Mouse (Mus musculus): ENCODE measurements at regions not wholly inside any gene's neighbourhood (a gene's known extent, or its start where the extent isn't known, plus 50 kb on each side); places are given as distances from the start of the nearest gene placed in this dataset.

- 93% methylated on average over 4 of the region's 4 CpGs for WGBS
- Histone ChIP-seq H3K4me1 (peaks cover 6% of the 10 kb centered on the region), H3K27me3 (ENCODE audit: low read depth, poor library complexity, severe bottlenecking) (no peaks in the 10 kb centered on the region), H3K27ac (replicated peaks) (no peak overlapping the region), H3K4me3 (no peak overlapping the region), H3K9me3 (replicated peaks) (no peaks in the 10 kb centered on the region), H3K36me3 (no peaks in the 10 kb centered on the region)
- DNase-seq (ENCODE audit: low spot score): no peak
Observed at GRCm38 (mm10) chr7:65244936-65245335, 88.6 kb upstream of the Fam189a1 start.

- no peaks in the 10 kb centered on the region for H3K27me3 ChIP-seq (ENCODE audit: low read depth, poor library complexity, severe bottlenecking)
- no peak overlapping the region for H3K4me3 ChIP-seq
- H3K4me1 ChIP-seq: peaks cover 6% of the 10 kb centered on the region
- 0 out of 2 replicates have a peak overlapping the region, but pooled peaks have one; percentile 24 for H3K27ac ChIP-seq (replicated peaks)
- no peaks in the 10 kb centered on the region for H3K36me3 ChIP-seq
- WGBS: 27% methylated on average over 8 of the region's 8 CpGs
- H3K9me3 ChIP-seq (replicated peaks): peaks cover 6% of the 10 kb centered on the region; the same call in 1 of the 2 replicates
- no peak for DNase-seq (ENCODE audit: low spot score)
Observed at GRCm38 (mm10) chr7:65241208-65241607, 84.8 kb upstream of the Fam189a1 start.

- DNase-seq (ENCODE audit: low spot score): no peak
- Histone ChIP-seq H3K4me1 (peaks cover 10% of the 10 kb centered on the region), H3K27me3 (ENCODE audit: low read depth, poor library complexity, severe bottlenecking) (no peaks in the 10 kb centered on the region)
Observed at GRCm38 (mm10) chr7:65235701-65236100, 79.3 kb upstream of the Fam189a1 start.

GRCm38 (mm10) chr7:65233681-65234080 is 77.3 kb upstream of the Fam189a1 start:
- H3K4me1 ChIP-seq: peaks cover 12% of the 10 kb centered on the region
- H3K9me3 ChIP-seq (replicated peaks): peaks cover 7% of the 10 kb centered on the region; the same call in 1 of the 2 replicates
- 31% methylated on average over 4 of the region's 4 CpGs for WGBS
- DNase-seq (ENCODE audit: low spot score): no peak
- H3K4me3 ChIP-seq: no peak overlapping the region
- no peaks in the 10 kb centered on the region for H3K36me3 ChIP-seq
- H3K27ac ChIP-seq (replicated peaks): no peak overlapping the region
- peaks cover 6% of the 10 kb centered on the region for H3K27me3 ChIP-seq (ENCODE audit: low read depth, poor library complexity, severe bottlenecking)

More at GRCm38 (mm10) chr7:65235701-65236100, 79.3 kb upstream of the Fam189a1 start:
- H3K36me3 ChIP-seq: no peaks in the 10 kb centered on the region
- H3K27ac ChIP-seq (replicated peaks): no peak overlapping the region
- 93% methylated on average over 3 of the region's 3 CpGs for WGBS
- H3K9me3 ChIP-seq (replicated peaks): peaks cover 7% of the 10 kb centered on the region; the same call in 1 of the 2 replicates
- H3K4me3 ChIP-seq: no peak overlapping the region

- DNase-seq (ENCODE audit: low spot score): no peak
- H3K27ac ChIP-seq (replicated peaks): no peak overlapping the region
- peaks cover 14% of the 10 kb centered on the region for H3K27me3 ChIP-seq (ENCODE audit: low read depth, poor library complexity, severe bottlenecking)
- H3K4me3 ChIP-seq: no peak overlapping the region
- H3K4me1 ChIP-seq: peaks cover 27% of the 10 kb centered on the region
- WGBS: 67% methylated on average over 5 of the region's 5 CpGs
- no peaks in the 10 kb centered on the region for H3K36me3 ChIP-seq
- no peaks in the 10 kb centered on the region for H3K9me3 ChIP-seq (replicated peaks)
Observed at GRCm38 (mm10) chr7:65229306-65229705, 72.9 kb upstream of the Fam189a1 start.

GRCm38 (mm10) chr7:65226218-65226617 is 69.8 kb upstream of the Fam189a1 start:
- H3K27me3 ChIP-seq (ENCODE audit: low read depth, poor library complexity, severe bottlenecking): peaks cover 14% of the 10 kb centered on the region
- WGBS: 87% methylated on average over 4 of the region's 4 CpGs
- H3K9me3 ChIP-seq (replicated peaks): no peaks in the 10 kb centered on the region
- H3K27ac ChIP-seq (replicated peaks): no peak overlapping the region
- no peaks in the 10 kb centered on the region for H3K36me3 ChIP-seq
- no peak for DNase-seq (ENCODE audit: low spot score)
- H3K4me3 ChIP-seq: no peak overlapping the region
- H3K4me1 ChIP-seq: peaks cover 17% of the 10 kb centered on the region

- H3K4me3 ChIP-seq: no peak overlapping the region
- no peaks in the 10 kb centered on the region for H3K36me3 ChIP-seq
- no peak overlapping the region for H3K27ac ChIP-seq (replicated peaks)
- 81% methylated on average over 14 of the region's 14 CpGs for WGBS
- H3K9me3 ChIP-seq (replicated peaks): no peaks in the 10 kb centered on the region
- no peak for DNase-seq (ENCODE audit: low spot score)
- H3K4me1 ChIP-seq: peaks cover 14% of the 10 kb centered on the region
- no peaks in the 10 kb centered on the region for H3K27me3 ChIP-seq (ENCODE audit: low read depth, poor library complexity, severe bottlenecking)
Observed at GRCm38 (mm10) chr7:65213216-65213925, 57.0 kb upstream of the Fam189a1 start.

- Histone ChIP-seq H3K4me3 (no peak overlapping the region), H3K27me3 (ENCODE audit: low read depth, poor library complexity, severe bottlenecking) (no peaks in the 10 kb centered on the region), H3K36me3 (no peaks in the 10 kb centered on the region), H3K4me1 (no peaks in the 10 kb centered on the region), H3K27ac (replicated peaks) (no peak overlapping the region), H3K9me3 (replicated peaks) (0 out of 2 replicates have a peak, but pooled peaks cover 6% of the 10 kb centered on the region)
- 93% methylated on average over 10 of the region's 10 CpGs for WGBS
- no peak for DNase-seq (ENCODE audit: low spot score)
Observed at GRCm38 (mm10) chr7:65207240-65207639, 50.9 kb upstream of the Fam189a1 start.

Measured in midbrain, embryonic 10.5 days (tissue).